Mouse (Mus musculus): ENCODE results near the gene Klhl29. TPM values are rescaled to one million over a fixed set of nuclear protein-coding genes. Genes with fewer than 3 reads are reported as not detected.

The Klhl29 gene
- total RNA-seq, 1 experiment from 2014 or later = not detected

DNA sequence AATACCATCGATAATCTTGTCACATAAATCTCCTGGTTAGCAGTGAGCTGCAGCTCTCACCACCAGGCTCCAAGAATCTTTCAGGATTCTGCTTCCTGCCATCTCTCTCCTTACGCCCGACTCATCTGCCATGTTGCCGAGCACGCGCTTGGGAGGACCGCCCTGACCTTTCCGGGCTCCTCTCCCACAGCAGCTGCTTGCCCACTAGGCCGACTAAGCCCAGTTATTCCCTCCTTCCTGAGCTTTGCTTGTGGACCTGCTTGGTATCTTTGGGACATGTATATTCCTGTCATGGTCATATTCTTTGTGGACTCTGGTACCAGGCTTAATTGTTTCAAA lies 183.1 kb downstream of the Klhl29 start:
- no peak for ATAC-seq (replicated peaks; ENCODE audit: low read depth, poor library complexity, severe bottlenecking)

DNA sequence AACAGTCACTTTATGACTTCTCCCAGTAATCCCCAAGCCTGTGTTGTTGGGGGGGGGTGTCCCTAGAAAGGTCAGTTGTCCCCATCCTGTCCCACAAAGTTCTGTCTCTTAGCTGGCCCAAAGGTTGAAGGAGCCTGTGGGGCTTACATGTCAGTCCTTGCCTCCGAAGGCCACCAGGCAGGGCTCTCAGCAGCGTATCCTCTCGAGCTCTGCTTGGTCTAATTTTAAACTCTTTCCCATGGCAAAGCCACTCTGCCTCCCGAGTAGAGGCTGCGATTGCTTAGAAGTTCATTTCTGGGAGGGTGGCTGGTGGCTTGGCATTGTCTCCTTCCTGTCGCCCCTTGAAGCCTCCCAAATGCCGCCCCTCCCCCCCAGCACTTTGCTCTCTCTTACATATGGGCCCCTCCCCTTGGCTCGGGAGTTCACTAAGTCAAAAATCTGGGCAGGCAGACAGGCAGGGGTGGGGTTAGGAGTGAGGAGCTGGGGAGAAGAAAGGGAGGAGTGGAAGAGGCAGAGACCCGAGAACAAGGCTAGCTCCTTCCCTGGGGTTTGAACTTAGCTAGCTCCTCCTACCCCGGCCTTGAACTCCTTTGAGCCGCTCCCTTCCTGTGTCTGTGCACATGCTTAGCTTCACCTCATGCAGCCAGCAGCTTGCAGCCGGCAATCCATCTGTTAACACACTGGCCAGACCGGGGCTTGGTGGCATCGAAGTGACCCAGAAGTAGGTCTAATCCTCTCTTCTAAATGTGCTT lies 183.7 kb downstream of the Klhl29 start:
- peak; percentile 8; the same call in 1 of the 2 replicates for ATAC-seq (replicated peaks; ENCODE audit: low read depth, poor library complexity, severe bottlenecking)

DNA sequence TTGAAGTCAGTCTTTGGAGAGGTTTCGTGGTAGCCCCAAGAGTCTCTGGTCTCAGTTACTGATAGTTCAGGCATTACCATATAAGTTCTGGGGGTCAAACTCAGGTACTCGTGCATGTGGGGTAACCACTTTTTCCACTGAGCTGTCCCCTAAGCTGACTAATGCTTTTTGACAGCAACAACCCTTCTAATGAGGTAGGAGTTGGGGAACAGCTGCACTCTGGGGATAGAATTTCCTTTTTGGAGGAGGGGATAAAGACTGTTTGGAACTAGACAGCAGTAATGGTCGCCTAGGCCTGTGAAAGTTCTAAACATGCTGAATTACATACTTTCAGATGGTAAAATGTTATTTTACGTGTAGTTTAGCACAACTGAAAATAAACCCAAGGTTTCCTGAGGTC lies 184.3 kb downstream of the Klhl29 start:
- ATAC-seq (replicated peaks; ENCODE audit: low read depth, poor library complexity, severe bottlenecking) = no peak

DNA sequence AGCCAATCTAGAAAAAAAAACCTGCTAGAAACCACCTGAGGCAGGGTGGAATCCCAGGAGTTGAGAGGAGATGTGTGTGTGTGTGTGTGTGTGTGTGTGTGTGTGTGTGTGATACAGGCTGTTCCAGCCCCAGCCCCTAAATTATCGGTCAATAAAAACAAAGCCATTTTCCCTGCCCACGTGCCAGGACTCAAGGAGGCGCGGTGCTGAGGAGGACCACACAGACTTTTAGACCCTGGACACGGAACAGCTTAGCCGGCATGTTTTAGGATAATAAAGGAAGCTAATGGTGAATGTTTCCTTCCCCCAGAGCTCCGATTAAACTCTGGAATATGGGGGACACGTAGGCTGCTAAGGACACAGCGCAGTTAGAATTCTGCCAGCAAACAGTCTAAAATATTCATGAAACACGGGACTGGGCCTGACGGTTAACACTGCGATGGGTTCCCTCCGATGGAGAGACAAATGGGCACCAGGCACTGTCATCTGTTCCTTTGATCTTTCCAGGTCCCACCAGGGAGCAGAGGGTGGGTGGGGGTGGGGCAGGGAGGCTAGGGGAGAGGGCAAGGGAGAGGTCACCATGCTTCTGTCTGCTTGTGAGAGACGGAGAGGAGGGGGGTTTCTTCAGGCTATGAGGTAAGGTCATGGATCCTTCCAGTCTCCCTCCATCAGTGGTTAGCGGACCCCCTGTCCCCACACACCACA lies 185.9 kb downstream of the Klhl29 start:
- no peak for ATAC-seq (replicated peaks; ENCODE audit: low read depth, poor library complexity, severe bottlenecking)

DNA sequence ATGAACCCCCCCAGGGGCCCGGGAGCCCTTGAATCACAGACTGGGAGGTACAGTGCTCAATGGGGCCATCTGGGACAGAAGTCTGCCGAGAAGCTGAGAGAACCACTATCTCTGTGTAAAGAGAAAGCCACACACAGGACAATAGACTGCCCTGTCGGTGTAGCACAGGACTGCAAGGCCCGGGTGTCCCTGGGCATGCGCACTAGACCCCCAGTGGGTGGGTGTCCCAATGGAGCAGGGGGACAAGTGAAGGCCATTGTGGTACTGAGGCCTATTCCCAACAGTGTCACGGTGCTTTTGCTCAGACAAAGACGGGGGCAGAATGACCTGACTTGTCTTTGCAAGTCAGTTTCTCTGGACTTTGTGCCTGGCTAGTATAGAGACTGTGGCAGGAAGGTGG lies 186.6 kb downstream of the Klhl29 start:
- no peak for ATAC-seq (replicated peaks; ENCODE audit: low read depth, poor library complexity, severe bottlenecking)

DNA sequence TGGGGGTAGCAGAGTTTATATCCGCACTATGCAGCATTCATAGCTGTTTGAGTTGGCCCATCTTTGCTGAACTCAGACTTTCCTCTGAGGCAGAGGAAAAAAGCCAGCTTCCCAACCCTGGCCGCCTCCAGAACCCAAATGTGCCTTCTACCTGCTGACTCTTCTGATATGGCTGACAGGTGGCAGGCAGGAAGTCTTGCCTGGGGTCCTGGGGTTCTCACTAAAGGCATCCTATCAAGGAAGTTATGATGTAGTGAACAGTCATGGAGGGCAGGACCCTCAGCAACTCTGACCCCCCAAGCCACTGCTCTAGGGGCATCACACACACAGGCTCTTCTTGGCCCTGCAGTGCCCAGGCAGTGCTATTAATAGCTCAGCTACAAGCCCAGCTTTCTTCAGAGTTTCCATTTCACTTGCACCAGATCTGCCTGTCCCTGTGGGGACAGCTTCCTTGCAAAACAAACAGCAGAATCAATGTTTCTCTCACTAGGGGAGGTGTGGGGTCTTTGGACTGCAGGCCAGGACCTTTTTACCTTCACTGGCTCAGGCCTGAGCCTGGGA lies 187.6 kb downstream of the Klhl29 start:
- no peak for ATAC-seq (replicated peaks; ENCODE audit: low read depth, poor library complexity, severe bottlenecking)

DNA sequence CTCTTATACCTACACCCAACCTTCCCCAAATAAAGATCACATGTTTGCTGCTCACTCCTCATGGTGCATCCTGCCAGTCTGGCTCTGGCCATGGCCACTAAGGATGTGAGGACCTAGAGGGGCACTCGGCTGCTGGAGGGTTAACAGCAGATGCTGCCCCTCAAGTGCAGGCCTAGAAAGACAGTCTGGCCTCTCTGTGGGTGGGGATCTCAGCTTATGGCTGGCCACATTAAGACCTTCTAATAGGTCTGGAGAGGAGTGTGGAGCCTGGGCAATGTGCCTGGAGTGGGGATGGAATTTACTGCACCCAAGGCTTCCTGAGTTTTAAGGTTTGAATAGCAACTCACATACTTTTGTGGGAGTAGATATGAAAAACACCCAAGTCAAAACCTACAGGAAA lies 188.8 kb downstream of the Klhl29 start:
- no peak for ATAC-seq (replicated peaks; ENCODE audit: low read depth, poor library complexity, severe bottlenecking)

DNA sequence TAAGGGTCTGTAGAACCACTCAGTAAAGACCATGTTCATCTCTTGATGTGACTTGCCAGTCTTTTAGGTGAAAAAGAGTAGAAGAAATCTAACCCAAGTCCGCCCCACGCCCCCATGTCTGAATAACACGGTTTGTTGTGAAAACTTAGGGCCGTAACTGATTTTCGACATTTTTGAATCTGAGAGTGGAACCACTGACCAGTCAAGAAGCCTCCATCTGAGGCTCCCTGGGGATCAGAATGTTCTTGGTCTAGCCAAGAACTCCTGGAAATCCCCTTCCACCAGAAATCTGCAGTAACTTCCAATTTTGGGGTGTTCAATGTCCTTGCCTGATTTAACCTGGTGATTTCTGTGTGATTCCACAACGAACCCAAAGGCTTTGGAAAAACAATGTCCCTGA lies 189.9 kb downstream of the Klhl29 start:
- no peak for ATAC-seq (replicated peaks; ENCODE audit: low read depth, poor library complexity, severe bottlenecking)

DNA sequence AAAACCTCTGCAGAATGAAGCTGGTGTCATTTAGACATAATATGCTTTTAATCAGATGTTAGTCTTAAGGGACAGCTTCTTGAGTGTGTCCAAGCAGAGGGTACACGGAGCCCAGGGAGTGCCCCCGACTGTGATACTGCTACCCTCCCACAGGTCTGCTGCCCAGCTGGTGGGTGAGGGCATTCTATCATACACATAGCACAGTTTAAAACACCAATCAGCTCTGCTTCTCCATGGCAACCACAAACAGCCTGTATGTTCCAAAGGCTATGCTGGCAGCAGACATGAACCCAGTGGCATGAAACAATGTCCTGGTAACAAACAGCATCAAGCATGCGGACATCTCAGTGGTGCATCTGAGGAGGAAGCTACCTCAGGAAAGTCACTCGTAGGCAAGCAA lies 192.9 kb downstream of the Klhl29 start:
- no peak for ATAC-seq (replicated peaks; ENCODE audit: low read depth, poor library complexity, severe bottlenecking)

DNA sequence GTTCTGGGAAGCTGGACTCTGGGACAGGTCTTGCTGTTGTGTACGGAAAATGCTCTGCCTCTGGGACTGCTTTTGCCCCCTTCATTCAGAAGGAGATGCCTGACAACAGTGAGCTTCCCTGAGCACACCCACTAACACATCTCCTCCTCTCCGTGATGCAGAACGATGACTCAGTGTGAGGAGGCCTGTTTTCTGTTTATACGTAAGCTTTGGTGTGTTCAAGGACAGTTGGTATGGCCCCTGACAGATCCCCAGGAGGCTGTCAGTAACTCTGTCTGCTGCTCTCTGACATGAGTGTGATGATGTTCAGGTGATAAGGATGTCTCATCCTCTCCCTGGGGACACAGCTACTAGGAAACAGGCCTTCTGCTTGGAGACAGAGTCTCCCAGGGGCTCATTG lies 193.3 kb downstream of the Klhl29 start:
- no peak for ATAC-seq (replicated peaks; ENCODE audit: low read depth, poor library complexity, severe bottlenecking)

DNA sequence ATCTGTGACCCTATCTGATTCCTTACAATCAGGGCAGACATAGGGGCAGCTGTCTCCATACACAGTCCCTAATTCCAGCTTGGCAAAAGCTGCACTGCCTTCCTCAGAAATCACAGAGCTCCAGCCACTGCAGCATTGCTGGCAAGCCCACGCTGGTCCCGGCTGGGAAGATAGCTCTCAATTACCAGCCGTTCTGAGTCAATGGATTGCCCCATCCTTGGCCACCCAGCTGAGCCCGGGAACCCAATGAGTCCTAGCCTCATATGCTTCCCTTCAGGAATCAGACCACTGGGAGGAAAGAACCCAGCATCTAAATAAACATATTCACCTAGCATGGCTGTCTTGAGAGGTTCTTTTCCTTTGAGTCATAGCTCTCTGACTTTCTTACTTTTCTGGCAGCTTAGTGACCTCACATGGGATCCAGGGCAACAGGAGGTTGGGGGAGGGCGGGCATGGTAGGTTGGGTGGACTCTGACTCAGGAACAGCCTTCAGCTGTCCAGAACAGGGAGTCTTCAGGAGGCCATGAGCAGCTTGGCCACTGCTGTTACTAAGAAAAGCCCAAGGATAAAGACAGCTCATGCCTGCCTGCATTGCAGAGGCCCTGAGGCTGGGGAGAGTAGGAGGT lies 198.7 kb downstream of the Klhl29 start:
- ATAC-seq (replicated peaks; ENCODE audit: low read depth, poor library complexity, severe bottlenecking) = no peak

DNA sequence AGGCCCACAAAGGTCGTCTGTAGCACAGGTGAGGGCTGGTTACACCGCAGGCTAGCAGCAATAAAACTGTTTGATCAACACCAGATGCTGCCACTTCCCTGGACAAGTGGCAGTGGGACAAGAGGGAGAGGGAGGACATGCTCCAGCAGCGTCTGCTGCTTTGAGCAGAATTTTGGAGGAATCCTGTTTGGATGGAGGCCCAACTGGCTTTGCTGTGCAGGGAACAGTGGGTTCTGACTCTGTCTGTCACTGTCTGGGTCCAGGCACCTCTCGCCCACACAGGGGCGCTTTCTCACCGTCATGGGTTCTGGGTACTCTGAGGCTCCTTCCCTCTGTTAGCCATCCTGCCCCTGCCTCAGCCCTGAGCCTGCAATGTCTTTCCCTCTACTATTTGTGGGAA lies 209.3 kb downstream of the Klhl29 start:
- no peak for ATAC-seq (replicated peaks; ENCODE audit: low read depth, poor library complexity, severe bottlenecking)

DNA sequence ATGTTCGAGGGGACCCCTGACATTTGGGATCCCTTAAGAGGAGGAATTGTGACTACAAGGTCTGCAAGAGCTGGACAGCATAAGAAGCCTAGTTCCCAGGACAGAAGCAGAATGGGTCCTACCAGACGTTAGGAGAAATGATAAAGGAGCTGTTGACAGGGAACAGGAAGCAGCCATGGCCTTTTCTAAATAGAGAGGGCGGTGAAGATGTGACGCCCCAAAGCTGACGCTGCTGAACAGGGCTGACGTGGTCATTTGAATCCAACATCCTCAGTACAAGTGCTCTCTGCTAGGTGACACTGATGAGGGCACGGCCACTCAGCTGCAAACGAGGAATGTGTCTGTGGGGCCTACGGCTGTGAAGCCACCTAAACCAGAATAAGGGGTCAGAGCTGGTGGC lies 210.1 kb downstream of the Klhl29 start:
- ATAC-seq (replicated peaks; ENCODE audit: low read depth, poor library complexity, severe bottlenecking) = no peak

DNA sequence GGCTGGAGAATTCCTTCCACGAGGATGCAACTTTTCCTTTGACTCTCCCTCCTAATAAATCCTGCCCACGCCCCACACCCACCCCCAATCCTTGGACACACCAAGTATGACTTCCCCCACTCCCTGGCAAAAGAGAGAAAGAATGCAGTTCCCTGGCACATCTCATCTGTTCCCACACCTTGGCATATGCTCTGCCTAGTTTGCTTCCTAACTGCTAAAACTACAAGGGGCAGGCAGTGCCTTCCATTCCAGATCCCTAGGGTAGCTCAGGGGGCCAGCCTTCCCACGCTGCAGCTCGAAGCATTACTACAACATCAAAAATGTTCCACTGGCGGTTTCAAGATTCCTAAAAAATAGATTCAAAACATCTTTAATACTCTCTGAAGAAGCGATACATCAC lies 212.8 kb downstream of the Klhl29 start:
- no peak for ATAC-seq (replicated peaks; ENCODE audit: low read depth, poor library complexity, severe bottlenecking)

DNA sequence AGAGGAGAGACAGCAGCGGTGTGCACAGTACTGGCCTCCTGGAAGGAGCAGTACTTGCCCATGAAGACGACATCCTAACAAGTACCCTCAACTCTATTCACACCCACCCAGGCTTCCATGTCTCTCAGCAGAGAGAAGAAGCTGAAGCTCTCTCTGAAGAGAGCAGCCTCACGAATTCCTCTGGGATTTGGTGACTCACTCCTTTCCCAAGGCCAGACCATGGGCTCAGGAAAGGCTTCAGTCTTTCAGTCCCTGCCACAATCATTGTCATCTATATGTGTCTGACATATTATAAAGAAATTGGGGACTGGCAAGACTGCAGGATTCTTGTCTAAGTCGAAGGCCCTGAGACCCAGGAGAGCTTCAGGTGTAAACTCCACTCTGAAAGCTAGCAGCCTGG lies 213.9 kb downstream of the Klhl29 start:
- no peak for ATAC-seq (replicated peaks; ENCODE audit: low read depth, poor library complexity, severe bottlenecking)

DNA sequence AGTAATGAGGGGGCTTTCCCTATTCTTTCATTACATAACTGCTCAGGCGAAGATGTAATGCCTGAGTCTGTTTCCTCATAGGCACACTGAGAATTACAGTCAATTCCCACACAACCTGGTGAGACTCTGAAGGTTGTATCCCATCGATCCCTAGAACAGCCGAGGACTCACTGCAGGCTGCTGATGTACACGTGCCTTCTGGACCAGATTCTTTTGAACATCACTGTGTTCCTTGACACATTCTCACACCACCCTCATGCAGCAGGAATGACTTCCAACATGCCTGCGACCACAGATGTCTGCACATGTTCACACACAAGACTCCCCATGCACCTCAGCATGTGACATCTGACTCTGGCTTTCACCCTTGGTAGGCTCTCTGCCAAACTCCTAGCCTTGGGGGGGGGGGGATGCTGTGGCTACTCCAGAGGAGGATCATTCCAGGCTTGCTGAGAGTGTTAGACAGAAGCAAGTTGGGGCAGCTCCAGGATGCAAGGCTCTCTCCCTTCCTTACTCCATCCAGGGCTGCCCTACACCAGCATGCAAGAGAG lies 217.5 kb downstream of the Klhl29 start:
- ATAC-seq (replicated peaks; ENCODE audit: low read depth, poor library complexity, severe bottlenecking) = no peak

DNA sequence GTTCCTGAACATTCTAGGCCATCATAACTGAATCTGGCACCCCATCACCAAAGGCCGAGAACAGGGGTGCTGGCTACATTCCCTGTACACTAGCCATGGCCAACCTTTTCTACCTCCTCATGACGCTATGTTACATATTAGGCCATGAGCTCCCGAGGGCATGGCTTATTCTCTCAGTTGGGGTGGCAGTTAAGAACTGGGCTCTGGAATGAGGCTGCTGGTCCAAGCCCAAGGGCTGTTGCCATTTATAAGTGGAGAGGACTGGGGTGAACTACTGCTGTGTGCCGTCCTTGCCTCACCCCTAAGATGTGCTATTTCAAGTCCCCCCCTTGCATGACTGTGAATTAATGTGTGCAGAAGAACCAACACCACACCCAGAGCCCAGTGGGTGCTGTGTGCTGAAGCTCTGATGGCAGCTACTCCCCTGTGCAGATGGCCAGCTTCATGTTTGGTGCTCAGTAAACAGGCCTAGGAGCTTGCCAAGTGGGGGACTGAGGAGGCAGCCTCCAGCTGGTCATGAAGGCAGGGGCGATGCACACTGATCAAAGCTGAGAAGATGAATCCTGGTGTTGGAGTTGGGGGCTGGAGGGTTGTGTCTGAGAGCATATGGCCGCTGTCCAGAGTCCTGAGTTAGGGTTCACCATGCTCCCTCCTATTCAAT lies 218.3 kb downstream of the Klhl29 start:
- ATAC-seq (replicated peaks; ENCODE audit: low read depth, poor library complexity, severe bottlenecking) = no peak

DNA sequence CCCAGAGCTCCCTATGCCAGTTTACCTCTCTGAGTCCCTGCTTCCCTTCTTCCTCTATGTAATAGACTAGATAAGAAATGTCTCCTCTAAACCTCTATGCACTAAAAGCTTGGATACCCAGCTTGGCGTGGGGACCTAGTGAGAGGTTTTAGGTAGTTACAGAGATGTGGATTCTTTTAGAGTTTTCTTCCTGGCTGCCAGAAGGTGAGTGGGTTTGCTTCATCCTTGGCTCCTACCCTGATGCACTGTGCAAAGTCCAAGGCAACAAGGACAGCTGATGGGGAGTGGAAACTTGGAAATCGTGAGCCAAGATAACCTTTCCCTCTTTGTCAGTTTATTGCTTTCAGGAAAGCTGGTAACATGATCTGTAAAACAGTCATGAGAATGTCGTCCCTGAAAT lies 220.3 kb downstream of the Klhl29 start:
- ATAC-seq (replicated peaks; ENCODE audit: low read depth, poor library complexity, severe bottlenecking) = no peak

DNA sequence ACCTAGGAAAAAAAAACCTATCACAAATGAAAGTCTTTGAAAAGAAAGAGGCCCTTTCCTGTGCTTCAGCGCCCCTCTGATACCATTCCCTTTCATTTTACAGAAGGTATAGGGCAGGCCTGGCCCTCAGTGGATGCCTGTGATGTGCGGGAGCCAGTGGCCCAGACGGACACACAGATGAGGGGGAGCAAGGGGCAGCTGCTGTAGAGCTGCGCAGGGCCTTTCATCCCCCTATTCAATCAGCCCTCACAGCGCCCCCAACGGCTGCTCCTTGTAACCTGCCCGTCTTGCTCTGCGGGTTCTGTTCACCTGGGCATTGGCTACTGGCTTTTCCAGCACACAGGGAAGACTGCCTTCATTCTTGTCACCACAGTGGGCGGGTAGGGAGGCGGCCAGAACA lies 223.6 kb downstream of the Klhl29 start:
- ATAC-seq (replicated peaks; ENCODE audit: low read depth, poor library complexity, severe bottlenecking) = no peak

DNA sequence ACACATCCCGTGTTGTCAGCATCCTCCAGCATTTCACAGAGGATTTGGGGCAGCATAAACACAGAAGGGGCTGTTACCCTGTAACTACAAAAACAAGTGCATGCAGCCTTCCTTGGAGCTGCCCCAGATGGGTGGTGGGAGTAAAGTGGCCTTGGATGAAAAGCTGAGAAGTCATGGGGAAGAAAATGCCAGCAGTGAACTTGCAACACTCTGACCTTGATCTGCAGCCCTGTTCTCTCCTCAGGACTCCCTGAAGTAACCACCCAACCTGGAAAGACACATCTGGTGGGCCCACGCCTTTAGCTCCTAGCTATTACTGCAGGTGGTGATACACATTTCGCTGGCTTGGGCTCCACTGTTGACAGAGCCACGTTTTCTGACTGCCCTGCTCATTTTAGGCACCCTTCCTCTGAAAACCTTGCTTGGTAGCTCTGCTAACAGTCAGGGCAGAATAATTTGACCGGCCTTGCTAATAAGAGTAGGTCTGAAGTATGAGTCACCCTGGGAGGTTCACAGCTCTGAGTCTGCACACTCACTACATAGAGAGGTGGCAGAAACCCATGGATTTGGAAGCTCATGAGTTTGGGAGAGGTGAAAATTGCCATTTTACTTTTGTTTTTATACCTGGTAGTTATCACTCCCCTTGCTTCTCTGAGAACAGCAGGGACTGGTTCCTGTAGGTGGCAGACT lies 228.0 kb downstream of the Klhl29 start:
- ATAC-seq (replicated peaks; ENCODE audit: low read depth, poor library complexity, severe bottlenecking) = no peak
